Mouse (Mus musculus) limb, embryonic 11.5 days (tissue): ENCODE data around the gene Amer2. TPM values are rescaled to one million over a fixed set of nuclear protein-coding genes. Genes with fewer than 3 reads are reported as not detected.

ENCODE experiments used
- polyA plus RNA-seq: library from polyadenylated mRNA; unstranded; fragments of >200 nt; fragmentation: Nextera tagmentation; extraction: Ambion mirVana; gene quantifications from 2 replicates; pipeline ENCODE4 v1.2.1, GENCODE M21; 2014

Gene Amer2
- polyA plus RNA-seq, 1 experiment from 2014 or later: 3.3 TPM

Other genes with a start within 250 kb of the Amer2 start
- 2.7 and 3.5 TPM in 2 replicates for gene Atp8a2, start 176.1 kb upstream of the Amer2 start, polyA plus RNA-seq
- gene Nupl1, start 121.8 kb upstream of the Amer2 start, polyA plus RNA-seq: not detected in 2 replicates
- 67.0 and 69.9 TPM in 2 replicates for gene Gm49336, start 121.8 kb upstream of the Amer2 start, polyA plus RNA-seq
- gene Mtmr6, start 108.0 kb upstream of the Amer2 start, polyA plus RNA-seq: 24.7 and 25.9 TPM in 2 replicates